Mouse (Mus musculus) embryo, embryonic 11.5 days (tissue): Measurements from ENCODE around the gene Efs.

Experiments used
- DNase-seq: peaks from one replicate; pipeline ENCODE4 v3.0.0-alpha.2; 2012; ENCODE audit warnings: low read depth, low spot score

Efs gene

DNA sequence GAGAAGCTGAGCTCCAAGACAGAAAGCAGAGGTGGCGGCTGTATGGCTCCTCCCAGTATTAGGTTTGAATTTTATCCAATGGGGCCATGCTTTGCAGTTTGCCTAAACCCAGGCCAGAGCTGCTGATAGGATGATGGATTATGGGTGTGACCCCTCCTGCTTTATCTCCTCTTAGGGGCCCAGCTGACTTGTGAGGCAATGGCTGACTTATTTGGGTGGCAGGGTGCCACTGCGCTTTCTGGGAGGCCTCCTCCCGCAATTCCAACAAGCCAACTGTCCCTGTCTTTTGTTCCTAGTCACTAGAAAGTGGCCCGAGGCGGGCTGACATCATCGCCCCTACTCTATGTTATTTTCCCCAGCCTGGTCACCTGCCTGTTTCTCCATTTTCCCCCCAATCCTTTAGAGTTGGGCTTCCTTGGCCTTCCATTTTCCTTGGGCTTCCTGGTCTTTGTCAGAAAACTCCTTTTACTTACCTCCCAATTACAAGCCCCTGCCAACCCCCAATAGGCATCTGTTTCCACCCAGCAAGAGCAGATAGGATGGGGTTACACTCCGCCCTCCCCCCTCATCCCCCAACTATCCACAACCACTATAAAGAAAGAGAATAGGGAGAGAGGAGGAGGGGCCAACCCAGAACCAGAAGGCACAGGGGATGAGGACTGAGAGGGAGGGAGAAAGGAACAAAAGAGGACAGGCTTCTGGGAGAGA lies 1.1 kb downstream of the Efs start:
- peak; percentile 57 for DNase-seq

DNA sequence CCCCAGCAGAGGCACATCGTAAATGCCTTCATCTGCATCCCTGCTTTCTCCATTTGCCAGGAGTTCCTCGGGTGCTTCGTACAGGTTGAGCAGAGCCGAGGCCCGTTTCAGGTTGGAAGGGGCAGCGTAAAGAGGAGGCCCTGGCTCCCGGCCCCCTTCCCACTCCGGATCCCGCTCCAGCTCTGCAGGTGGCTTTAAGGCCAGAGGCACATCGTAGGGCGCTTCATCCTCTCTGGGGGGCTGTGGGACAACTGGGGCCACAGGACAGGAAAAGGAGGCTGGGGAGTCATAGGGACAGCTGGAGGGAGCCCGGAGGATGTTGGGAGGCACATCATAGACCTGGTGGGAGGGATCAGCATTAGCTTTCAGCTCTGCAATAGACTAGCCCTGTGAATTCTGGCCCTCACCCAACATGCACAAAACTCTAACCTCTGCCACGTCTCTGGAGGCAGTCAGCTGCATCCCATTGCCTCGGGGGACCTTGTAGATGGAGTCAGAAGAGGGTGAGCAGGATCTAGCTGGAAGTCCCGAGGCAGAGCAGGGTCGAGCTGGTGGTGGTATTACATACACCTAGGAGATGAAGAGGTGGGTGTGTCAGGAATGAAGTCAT lies 5.7 kb downstream of the Efs start:
- no peak for DNase-seq

DNA sequence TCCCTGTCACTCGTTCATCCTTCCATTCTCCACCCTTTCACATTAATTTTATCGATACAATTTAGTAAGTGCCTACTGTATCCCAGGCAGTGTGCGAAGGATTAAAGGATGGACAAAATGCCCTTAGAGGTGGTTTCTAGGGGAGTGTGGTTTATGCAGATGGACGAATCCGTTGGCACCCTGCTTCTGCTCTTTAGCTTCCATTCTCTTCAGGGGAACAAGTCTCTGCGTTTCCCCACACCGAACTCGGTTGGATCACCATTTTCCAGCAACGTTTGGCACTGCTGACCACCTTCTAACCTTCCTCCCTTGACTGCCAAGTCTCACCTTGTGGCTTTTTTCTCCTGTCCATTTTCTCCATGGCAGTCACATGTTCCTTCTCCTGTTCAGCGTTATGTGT lies 12.6 kb downstream of the Efs start:
- DNase-seq, result no peak

DNA sequence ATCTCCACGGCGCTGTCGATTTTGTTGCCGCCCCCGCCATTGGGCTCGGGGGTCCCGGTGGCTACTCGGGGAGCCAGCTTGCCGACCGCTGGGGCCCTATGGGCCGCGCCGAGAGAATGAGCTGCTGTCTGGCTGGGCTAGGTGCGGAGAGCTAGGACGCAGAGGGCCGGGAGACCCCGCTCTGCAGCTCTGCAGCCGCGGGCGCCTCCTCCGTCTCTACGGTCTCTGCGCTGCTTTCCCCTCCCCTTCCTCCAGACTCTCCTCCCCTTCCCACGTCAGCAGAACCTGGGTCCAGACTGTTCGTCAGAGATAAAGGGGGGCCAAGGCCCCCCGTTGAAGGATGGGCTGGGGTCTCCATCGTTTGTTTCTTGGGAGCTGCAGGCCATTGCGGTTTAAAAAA lies 13.0 kb downstream of the Efs start, which contains the start of gene Slc22a17:
Gene Slc22a17, minus strand, starts transcription at position 247 of the 400 bp plus-strand sequence.
- DNase-seq, result peak; percentile 71

DNA sequence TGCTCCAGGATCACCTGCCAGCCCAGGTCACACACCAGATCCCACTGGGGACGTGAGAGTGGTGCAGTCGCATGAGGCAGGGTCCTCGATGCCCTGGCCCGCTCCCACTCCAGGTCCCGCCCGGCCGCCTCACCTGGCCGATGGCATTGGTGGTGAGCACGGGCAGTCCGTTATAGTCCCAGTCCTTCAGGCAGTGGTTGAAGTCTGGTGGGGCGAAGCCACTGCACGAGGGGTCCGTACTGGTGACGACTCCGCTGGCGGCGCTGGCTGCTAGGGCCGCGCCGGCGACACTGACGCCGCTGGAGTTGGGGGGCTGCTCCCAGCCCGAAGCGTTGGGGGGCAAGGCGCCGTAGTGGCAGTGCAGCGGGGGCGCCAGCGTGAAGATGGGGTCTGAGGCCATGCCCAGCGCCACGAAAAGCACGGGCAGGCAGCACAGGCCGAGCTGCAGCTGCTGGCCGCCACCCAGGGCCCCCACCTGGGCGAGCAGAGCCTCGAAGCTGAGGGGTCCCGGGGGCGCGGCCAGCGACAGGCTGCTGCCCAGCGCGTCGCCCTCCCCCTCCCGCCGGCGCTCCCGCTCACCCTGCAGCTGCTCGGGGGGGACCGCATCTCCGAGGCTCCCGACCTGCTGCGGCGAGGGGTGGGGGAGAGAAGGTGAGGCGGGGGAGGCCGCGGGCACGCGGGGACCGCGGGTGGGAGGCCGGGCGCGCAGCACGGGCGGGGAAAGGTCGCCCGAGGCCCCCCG lies 13.6 kb downstream of the Efs start:
- no peak for DNase-seq

DNA sequence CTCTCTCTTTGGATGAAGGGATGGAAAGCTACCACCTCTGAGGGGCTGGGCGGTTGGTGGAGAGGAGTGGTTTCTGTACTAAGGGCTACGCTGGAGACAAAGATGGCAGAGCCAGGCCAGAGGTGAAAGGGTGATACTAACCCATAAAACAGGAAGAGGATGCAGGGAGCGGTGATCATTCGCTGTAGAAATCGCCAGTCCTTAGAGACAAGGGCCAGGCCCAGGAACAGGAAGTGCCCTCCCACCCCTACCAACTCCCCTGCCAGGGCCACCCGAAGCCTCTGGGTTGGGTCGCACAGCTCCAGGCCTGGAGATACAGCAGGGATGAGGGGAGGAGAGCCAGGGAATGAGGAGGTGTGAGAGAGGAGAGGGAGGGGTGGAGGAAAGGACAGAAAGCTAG lies 17.2 kb downstream of the Efs start:
- DNase-seq, result no peak

DNA sequence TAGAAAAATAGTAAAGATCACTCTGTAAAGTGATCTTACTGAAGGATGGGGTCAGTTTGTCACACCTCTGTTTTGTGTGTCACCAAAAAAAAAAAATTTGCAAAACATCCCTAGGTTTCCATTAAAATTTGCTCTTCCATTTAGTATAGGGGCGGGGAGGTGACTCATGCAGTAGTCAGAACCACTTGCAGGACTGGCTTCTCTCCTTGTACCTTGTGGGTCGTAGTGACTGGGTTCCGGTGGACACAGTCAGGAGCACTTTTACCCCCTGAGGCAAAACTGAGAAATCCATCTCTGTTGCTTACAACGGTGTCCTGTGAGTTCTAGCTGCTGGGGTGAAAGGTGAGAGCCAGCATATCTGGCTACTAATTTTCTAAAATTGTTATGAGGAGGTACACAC lies 22.3 kb downstream of the Efs start:
- no peak for DNase-seq

DNA sequence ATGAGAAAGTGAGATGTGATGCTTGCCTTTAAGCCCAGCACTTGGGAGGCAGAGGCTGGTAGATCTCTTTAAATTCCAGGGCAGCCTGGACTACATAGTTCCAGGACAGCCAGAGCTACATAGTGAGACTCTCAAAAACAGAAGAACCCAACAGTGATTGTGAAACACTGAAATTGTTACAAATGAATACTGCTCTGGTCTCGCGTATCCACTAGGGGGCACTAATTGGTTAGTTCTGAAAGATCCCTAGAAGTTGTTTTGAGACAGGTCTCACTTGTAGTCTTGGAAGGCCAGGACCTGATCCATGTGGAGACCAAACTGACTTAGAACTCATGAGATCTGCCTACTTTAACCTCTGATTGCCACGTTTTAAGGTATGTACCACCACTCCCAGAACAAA lies 25.5 kb downstream of the Efs start:
- peak; percentile 69 for DNase-seq

DNA sequence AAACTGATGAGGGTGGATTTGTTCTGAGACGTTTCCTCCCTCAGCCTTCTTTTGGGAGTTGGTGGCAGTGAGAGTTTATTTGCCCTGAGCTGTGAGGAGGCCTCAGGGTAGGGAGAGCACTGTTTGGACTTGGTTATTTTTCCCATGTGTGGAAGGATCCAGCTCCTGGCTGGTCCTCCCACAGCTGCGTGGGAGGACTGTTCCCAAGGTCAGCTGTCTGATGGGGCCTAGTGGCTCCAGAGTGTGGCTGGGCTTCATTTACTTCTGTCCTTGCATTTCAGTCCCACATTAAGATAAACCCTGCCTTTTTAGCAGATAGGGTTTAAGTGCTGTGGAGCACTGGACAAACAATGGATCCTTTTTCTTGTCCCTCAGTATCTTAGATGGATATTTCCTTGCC lies 28.5 kb downstream of the Efs start:
- no peak for DNase-seq

DNA sequence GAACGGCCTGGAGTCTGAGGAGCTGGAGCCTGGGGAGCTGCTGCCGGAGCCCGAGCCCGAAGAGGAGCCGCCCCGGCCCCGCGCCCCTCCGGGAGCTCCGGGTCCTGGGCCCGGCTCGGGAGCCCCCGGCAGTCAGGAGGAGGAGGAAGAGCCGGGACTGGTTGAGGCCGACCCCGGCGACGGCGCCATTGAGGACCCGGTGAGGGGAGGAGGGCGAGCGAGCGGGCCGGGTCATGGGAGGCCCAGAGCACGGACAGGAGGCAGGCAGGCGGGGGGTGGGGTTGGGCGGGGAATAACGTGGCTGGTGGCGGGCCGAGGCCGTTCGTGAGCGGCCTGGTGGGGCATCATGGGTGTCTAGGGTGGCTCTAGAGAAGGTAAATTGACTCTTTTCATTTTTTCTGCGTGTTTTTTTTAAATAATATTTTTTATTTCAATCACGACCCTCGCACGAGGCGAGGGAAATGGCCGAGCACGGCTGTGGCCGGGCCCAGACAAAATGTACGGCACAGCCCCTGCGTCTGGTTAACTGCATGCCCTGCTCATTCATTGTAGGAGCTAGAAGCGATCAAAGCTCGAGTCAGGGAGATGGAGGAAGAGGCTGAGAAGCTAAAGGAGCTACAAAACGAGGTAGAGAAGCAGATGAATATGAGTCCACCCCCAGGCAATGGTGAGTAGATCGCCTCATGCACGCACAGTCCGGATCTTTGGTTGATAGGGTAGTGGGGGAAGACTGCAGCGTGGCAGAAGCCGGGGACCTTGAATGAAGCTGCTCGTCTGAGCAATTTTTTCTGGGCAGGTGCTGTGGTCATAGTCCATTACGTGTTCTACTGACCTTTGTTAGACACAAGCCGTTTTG lies 31.4 kb downstream of the Efs start:
- DNase-seq, result peak; percentile 22

DNA sequence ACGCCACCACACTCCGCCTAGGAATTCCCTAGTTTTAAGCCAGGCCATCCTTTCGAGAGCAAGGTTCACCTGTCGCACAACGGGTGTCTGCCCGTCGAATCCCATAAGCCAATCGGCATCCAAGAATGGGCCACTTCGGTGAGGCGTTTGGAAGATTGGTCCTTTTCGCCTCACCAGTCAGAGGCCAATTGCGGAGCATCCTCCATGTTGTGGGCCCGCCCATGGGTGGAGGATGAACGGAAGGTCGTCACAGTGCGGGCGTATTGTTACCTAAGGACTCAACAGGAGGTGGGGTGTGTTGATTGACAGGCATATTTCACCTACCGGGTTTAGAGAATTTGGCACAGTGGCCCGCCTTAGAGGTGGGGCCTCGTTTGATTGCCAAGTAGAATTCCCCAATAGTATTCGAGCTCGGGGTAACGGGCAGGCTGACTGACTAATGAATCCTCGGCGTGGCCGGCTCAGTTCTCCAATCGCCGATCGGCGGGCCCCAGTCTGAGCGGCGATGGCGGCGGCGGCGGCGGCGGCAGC lies 32.2 kb downstream of the Efs start:
- DNase-seq, result peak; percentile 97

DNA sequence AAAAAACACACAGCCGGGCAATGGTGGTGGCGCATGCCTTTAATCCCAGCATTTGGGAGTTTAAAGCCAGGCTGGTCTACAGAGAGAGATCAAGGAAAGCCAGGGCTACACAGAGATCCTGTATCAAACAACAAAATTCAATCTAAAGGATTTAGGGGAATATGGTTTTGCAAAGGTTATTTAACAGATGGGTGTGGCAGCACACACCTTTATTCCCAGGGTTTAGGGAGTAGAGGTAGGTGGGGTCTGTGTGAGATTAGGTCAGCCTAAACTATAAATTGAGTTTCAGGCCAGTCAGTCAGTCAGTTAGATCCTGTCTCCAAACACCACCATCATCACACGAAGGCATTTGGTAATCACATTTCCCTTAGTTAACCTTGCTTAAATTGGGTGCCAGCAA lies 33.7 kb downstream of the Efs start, which contains the start of gene Pabpn1:
Gene Pabpn1, plus strand, starts transcription at position 301 of the 400 bp plus-strand sequence.
- DNase-seq, result no peak

DNA sequence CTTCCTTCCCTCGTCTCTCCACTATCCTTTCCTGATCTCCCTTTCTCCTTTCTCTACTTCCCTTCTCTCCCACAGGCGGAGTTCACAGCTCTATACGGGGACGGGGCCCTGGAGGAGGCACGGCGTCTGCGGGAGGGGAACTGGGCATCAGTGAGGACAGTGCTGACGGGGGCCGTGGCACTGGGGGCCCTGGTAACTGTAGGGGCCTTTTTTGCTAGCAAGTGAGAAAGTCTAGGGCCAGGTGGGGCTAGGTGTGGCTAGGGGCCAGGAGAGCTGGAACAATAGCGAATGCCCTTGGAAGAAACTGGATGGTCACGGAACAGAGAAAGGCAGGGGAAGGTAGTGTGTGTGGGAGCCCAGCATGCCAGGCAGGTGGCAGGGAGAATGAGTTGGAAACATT lies 40.6 kb downstream of the Efs start:
- DNase-seq, result no peak

DNA sequence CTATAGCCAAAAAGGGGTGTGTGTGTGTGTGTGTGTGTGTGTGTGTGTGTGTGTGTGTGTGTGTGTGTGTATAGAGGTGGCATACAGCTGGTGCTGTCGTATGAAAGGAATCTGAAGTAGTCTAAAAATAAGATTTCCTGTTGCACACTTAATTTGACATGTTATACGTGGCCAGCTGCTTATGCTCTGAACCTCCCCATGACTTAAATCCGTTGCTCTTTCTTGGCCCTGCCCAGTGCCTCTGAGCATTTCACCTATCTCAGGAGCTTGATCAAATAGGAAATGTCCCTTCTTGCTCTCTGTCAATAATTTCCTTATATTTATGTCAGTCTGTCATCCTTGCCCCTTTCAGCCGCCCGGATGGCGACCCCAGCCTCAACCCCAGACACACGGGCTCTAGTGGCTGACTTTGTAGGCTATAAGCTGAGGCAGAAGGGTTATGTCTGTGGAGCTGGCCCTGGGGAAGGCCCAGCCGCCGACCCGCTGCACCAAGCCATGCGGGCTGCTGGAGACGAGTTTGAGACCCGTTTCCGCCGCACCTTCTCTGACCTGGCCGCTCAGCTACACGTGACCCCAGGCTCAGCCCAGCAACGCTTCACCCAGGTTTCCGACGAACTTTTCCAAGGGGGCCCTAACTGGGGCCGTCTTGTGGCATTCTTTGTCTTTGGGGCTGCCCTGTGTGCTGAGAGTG lies 41.8 kb downstream of the Efs start:
- DNase-seq, result no peak

DNA sequence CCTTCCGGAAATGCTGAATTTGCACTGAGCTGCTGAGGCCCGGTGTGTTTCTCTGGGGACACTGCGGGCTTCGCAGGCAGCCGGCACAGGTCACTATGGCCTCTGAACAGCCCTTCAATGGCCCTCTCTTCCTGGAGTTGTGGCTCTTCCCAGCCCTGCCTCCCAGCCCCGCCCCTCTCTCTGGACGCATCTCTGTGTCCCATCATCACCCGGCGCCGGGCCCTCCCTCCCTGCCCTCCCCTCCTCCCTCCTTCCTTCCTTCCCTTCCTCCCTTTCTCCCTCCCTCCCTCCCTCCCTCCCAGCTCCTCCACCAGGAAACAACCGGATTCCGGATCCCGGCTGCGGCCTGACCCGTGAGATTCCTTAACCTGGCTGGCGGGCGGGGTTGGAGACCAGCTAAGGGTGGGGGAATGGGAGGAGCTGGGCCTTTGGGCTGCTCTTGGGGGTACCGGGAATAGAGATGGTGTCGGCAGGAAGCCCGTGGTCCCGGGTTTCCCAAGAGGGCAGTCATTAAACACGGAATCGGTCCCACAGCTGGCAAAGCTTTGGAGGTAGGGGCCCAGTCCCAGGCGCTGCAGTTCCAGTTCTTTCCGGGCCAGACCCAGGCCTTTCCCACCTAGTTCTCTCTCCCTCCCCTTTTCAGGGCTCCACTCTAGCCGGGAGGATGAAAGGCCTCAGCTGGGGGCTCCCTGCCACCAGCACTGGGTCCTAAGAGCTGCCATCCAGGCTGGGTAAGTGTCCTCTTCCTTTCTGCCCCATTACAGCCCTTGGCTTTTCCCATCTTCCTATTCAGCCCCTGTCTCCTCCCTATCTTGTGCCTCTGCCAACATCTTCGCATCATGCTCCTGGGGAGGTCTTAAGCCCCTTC lies 42.5 kb downstream of the Efs start, which contains the start of the genes Bcl2l2 and Gm20521:
Gene Bcl2l2, plus strand, starts transcription at position 224 of the 868 bp plus-strand sequence.
Gene Gm20521, plus strand, starts transcription at position 288 of the 868 bp plus-strand sequence.
- peak; percentile 77 for DNase-seq

DNA sequence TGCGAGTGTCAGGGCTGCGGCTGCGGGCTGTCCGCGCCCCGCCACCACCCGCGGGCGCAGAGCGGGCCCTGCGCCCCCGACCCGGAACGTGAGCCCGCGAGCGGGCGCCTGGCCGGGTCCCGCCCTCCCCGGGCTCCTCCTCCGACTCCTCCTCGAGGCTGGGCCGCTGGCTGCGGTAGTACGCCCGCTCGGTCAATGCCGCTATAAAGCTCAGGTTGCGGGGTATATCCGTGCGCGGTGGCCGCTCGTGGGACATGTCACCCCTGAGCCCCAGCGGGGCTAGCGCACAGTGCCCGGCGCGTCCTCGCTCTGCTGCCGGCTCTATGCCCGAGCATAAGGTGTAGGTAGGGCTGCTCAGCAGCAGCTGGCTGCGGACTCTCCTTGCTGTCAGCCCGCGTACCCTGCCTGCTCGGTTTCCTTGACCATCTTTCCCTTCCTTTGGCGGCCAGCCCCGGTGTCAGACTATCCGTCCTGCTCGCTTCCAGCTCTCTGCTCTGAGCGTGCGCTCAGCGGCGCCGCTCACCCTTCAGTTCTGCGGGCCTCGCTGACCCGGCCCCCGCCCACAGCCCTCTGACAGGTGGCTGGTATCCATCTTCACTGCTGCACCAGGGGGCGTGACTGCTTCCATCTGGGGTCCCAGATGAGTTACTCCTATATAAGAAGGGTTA lies 48.7 kb downstream of the Efs start, which contains the start of gene Ppp1r3e:
Gene Ppp1r3e, minus strand, starts transcription at position 503 of the 668 bp plus-strand sequence.
- peak; percentile 43 for DNase-seq

DNA sequence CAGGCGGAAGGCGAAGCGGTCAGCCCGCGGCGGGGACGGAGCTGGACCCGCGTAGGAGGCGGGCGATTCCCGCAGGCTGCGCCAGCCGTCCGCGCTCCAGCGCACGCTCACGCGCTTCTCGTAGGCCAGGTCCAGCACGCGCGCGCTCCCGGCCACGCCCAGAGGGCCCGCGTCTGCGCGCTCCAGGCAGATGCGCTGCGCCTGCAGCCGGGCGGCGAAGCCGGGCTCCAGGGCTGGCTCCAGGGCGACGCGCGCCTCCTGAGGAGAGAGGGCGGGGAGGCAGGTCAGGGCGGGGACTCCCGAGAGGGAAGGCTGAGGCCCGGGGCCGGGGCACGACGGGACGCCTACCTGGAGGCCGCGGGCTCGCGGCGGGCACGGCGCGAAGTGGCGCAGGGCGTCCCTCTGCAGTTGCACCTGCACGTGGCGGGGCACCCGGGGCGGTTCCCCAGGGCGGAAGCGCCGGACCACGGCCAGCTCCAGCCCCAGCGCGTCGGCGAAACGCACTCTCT lies 49.3 kb downstream of the Efs start:
- peak; percentile 84 for DNase-seq

DNA sequence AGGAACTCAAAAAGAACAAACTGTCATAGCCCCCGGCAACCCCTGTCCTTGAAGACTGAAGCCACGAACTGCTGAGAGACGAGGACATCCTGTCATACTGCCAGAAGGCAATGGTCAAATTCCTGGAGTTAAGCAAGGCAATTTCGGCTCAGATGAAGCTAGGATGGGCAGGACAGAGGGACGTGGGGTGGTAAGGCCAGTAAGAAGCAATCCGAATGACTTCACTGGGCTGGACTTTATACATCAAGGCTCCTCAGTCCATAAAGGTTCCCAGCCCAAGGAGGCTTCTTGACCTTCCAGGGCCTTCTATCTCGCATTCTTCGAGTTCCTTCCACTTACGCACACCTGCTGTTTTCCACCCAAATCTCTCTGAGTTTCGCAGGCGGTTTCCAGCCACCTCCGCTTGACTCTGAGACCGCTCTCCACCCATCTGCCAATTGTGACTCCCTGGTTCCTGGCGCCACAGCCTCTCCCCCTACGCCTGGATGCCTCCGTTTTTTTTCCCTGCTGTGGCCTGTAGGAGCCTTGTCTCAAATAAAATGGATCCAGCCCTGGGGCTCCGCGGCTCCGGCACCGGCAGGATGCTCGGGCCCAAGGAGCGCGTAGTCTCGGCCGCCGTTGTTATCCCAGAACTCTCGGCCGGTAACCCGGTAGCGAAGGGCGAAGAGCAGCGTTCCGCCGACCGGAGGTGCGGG lies 49.9 kb downstream of the Efs start:
- DNase-seq, result peak; percentile 23
